Mouse (Mus musculus) layer of hippocampus, postnatal 25 days (tissue): ENCODE measurements around the gene Gpr132. TPM values are rescaled to one million over a fixed set of nuclear protein-coding genes. Genes with fewer than 3 reads are reported as not detected.
"Not testable (repeated sequence)": the region's sequence is repeated elsewhere in the genome, so short reads cannot be mapped to it uniquely, and the experiment has no call there.

Experiments used
- DNase-seq, 2 experiments: peaks; one replicate each; pipeline ENCODE4 v3.0.0; 2022; ENCODE audit warnings: mixed read lengths in 2 of 2, low spot score in 1 of 2; ENCODE audit errors: extremely low spot score in 1 of 2
- total RNA-seq, 2 experiments: library from RNA; stranded (reverse); gene quantifications; 2 replicates each; pipeline ENCODE4 v1.2.3; 2021

Gene Gpr132
- total RNA-seq, 2 experiments from 2014 or later = 0.10 TPM; not detected in 1

DNA sequence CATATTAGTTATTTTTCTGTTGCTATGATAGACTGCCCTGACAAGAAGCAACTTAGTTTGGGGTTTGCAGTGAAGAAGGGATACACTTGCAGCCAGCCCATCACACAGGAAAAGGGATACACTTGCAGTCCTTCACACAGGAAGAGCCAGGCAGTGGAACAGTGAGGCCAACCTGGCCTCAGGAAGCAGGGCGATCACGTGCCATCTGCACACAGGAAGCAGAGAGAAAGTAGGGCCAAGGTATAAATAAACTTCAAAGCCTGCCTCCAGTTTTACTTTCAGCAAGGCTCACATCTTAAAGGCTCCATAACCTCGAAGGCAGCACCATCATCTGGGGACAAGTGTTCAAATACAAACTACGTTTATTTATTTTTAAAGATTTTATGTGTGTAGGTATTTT lies 44.8 kb downstream of the Gpr132 start:
- no peak for DNase-seq

- DNase-seq = no peak
Observed at GRCm38 (mm10) chr12:112822676-112823075, 45.4 kb downstream of the Gpr132 start.

GRCm38 (mm10) chr12:112821974-112822373 lies 46.1 kb downstream of the Gpr132 start:
- no peak for DNase-seq

GRCm38 (mm10) chr12:112821216-112821615 lies 46.8 kb downstream of the Gpr132 start:
- no peak for DNase-seq

GRCm38 (mm10) chr12:112820401-112820999 lies 47.5 kb downstream of the Gpr132 start:
- no peak for DNase-seq

DNA sequence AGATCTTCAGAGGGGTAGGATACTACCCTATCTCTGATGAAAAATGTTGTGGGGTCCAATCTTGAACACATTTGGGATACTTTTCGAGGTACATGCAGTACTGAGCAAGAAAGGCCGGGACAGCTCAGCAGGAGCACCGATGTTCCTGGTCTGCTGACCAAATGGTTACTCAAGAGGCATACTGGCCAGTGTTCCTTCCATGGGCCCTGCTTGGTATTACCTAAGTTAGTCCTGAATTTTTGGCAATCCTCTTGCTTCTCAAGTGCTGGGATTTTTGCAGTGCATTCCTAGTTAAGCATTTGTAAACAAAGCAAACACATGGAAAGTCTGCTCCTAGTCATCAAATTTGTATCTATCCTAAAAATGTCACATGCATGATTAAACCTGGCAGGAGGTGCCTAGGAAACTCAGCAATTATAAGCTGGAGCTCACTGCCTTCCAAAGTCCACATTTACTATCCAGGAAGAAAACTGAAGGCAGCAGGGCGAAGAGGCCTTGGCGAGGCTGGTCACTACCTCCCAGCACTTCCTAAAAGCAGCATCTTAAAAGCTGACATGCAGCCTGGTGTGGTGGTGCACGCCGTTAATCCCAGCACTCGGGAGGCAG lies 48.9 kb downstream of the Gpr132 start:
- no peak for DNase-seq

DNA sequence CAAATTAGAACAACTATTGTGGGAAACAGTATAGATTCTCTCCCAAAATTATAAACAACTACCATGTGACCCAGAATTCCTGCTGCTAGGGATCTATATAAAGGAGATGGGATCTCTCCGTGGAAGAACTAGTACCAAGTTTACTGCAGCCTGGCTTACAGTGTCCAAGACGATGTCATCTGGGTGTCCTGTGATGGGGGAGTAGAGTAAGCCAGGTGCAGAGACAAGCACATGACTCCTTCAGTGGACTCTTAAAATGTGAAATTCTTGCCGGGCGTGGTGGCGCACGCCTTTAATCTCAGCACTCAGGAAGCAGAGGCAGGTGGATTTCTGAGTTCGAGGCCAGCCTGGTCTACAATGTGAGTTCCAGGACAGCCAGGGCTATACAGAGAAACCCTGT lies 51.2 kb downstream of the Gpr132 start:
- DNase-seq = not testable (repeated sequence)

GRCm38 (mm10) chr12:112816294-112816693 lies 51.7 kb downstream of the Gpr132 start:
- peak; percentile 46 to 61 for DNase-seq

DNA sequence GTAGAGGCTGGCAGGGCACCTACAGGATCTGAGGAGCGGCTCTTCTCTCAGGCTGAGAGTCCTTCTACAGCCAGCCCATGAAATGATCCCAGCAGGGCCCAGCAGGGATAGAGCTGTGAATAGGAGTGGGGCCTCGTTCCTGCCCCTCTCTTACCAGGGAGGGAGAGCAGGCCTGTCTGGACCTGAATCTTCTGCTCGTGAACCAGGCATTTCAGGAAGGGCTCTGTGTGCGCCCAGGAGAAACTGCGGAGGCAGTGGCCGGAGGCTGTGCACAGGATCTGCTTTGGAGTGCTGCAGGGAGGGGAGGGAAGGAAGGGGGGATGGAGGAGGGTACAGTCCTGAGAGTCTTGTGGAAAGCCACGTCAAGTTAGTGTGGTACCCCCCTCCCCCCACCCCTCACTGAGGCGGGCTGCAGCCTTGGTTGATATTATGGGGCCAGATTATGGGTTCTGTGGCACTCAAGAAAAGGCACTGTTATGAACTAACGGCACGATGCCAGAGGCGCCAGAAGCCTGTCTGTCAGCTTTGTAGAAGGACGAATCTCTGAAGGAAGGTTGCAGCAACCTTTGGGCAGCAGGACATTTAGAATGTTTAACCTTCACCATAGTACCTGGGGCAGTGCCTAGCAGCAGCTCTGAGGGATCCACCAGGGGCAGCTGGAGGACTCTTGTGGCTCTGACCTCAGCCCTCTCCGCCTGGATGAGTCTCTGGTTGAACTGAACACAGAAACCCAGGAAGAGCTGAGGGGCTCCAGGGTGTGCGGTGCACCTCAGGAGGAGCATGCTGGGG lies 53.2 kb downstream of the Gpr132 start:
- no peak for DNase-seq

DNA sequence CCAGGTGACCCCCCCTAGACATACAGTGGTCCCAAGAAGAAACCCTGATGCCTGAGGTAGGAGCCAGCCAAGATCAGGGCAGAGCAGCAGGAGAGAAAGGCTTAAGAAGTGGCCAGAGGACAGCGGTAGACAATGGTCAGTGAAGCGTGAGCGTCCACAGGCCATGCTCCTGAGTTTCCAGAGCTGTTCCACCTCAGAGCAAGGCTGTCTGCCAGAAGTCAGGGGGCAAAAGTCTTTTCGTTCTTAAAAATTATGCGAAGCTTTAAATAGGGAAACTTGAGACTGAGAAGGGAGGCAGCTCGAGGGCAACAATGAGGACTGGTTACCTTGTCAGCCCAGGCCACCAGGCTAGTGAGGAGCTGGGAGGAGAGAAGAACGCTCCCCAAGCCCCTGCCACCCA lies 54.7 kb downstream of the Gpr132 start:
- no peak for DNase-seq

DNA sequence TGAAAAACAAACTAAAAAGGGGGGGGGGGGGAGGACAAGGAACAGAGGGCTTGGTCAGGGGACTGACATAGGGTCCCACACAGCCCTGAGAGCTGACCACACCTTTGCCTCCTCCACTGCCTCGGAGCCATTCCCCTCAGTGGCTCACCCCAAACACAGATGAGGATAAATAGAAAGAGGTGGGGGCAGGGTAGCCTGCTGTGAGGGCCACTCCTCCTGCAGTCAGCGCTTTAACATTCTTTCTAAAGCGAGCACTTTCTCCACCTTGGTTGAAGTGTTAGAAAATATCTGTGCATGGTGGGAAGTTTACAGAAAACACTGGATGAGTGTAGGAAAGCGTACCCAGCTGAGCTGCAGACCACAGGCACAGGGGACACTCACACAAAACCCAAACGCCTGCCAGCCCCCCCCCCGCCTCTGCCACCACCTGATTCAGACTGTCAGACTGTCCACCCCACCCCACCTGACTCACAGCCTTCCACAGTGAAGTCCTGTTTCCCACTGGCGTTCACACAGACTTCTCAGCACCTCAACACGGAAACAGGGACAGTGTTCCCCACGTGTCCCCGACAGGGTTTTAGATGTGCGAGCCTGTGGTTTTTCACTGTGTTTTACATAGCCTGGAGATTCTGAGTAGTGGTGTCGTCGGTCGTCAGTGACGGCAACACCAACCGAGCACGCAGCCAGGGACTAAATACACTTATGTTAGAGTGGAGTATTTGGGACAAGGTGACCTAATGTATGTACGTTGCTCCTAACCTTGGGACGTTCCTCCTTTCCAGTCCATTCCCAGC lies 57.7 kb downstream of the Gpr132 start:
- DNase-seq = no peak

- DNase-seq = no peak
Observed at GRCm38 (mm10) chr12:112809641-112810040, 58.4 kb downstream of the Gpr132 start.

DNA sequence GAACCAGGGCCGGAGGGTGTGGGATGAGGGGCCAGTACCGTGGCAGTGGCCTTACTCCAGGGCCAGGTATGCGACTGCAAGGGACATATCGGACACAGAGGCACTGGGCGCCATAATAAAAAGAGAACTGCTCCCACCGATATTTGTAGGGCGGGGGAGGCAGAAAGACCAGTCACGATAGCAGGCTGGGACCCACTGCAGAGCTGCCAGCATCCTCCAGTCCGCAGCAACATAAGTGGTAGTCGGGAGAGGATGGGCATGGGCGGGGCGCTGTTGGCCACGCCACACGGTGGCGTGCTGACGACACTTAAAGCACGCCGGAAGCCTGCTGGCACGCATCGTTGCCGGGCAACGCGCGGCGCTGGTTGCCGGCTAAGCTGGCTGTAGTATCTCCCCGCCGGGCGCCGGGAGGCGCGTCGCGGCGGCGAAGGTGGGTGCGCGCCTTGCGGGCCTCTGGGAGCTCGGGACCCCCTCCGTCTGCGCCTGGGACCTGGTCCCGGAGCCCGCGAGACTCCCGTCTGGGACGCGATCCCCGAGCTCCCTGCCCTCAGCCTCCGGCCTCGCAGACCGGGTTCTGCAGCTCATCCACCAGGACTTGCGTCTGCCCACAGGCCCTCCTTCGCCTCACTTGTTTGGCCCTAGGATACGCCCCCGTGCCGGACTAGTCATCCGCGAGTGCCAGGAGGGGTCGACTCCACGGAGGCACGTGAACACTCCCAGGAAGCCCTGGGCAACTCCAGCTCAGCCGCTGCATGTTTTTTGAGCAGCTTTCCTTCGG lies 59.3 kb downstream of the Gpr132 start, which contains the start of gene Clba1:
TSS of gene Clba1 (plus strand) at position 351 of the 778 bp plus-strand sequence.
- DNase-seq = peak; percentile 79 to 83

DNA sequence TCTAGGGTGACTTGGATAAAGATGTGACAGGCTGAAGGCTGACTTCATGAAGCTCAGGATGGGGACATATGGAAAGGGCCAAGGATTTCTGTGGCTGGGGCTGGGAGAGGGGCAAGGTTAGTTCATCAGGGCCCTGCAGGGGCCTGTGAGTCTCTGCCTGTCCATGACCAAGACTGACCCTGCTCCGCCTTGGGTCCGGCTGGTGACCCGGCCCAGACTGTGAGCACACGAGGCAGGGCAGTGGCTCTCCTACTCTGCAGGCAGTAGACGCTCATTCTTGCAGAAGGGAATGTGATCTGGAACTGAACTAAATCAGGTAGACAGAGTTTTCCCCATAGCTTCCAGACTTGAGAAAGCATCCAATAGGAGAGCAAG lies 59.8 kb downstream of the Gpr132 start:
- DNase-seq = no peak

DNA sequence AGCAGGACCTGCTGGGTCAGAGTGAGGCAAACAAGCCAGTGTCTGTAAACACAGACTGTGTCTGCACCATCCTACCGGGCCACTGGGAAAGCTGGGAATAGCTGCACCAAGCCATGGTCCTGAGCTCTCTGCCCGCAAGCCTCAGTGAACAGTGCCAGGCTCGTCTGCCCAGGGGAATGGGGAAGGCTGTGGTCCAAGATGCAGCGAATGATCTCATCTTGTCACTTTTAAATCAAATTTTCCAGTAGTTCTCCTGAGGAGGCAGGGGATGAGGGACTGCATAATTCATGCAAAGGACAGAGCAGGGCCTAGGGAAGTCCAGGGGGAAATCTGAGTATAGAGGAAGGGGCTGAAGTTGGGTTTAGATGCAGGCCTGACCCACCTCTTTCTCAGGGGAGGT lies 60.2 kb downstream of the Gpr132 start:
- no peak for DNase-seq

- DNase-seq = no peak
Observed at GRCm38 (mm10) chr12:112806044-112806443, 62.0 kb downstream of the Gpr132 start.

DNA sequence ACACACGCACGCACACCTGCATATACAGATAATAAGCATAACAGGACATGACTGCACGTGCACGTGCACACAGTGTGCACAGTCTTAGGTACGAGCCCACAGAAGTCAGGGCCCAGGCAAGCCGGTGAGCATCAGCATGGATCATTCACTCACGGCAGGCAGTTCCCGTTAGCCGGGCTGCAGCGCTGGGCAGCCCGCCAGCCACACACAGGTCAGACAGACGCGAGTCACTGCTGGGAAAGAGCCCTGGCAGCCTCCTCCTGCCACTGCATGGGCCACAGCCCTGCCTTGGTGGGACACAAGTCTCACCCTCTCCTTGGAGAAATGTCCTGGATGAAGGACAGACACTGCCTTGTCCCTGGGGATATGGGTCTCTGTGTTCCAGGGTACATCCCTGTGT lies 64.0 kb downstream of the Gpr132 start:
- no peak for DNase-seq

GRCm38 (mm10) chr12:112802917-112803316 lies 65.1 kb downstream of the Gpr132 start:
- no peak for DNase-seq

GRCm38 (mm10) chr12:112801864-112802846 lies 65.9 kb downstream of the Gpr132 start, which contains the start of gene Ahnak2:
Gene Ahnak2, minus strand, starts transcription at chr12:112802657.
- no peak for DNase-seq
